Mouse (Mus musculus): ENCODE data around the gene Hist1h1c. TPM values are rescaled to one million over a fixed set of nuclear protein-coding genes. Genes with fewer than 3 reads are reported as not detected.
"Not testable (repeated sequence)": the region's sequence is repeated elsewhere in the genome, so short reads cannot be mapped to it uniquely, and the experiment has no call there.

Gene Hist1h1c
- total and polyA plus RNA-seq, 3 experiments, result 10.5 to 623 (median 514) TPM

DNA sequence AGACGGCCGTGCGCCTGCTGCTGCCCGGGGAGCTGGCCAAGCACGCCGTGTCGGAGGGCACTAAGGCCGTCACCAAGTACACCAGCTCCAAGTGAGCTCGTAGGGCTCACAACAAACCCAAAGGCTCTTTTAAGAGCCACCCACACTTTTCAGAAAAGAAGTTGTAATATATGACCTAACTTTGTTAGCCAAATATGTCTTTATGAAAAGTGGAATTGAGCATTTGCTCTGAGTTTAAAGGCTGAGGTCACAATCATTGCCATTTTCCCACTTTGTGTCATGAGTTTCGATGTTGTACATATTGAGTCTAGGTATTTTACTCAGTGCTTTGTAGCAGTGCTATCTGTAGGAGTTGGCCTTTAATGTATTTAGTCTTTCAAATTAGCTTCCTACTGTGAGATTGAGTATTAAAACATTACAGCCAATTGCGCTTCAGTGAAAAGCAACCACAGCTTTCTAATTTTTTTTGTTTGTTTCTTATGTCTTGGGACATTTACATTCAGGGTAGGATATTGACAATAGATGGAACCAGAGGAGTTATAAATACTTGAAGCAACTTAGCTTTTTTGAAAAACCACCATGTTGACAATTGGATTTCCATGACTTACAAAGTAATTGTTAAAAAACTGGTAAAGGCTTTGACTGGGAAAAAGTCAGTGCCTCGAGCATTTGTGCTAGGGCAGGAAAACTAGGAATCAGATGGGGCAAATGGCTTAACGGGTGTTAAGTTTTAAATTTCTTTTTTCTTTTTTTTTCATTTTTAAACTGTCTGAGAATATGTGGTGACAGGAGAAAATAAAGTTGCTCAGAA is 8.7 kb downstream of the Hist1h1c start:
- DNase-seq (ENCODE audit: low spot score) (no peak), ATAC-seq (ENCODE audit: extremely low read depth, insufficient number of reproducible peaks, low FRiP score, poor library complexity, severe bottlenecking) (no peak)
- Histone ChIP-seq H3K4me3 (ENCODE audit: low read depth, low read length) (peak overlapping the region; percentile 46; the same call in 1 of the 2 replicates), H3K4me1 (ENCODE audit: insufficient read depth, low read depth, low read length) (peaks cover 37% of the 10 kb centered on the region), H3K9me3 (replicated peaks) (no peaks in the 10 kb centered on the region), H3K27me3 (ENCODE audit: insufficient read depth, low read length) (no peaks in the 10 kb centered on the region), H3K36me3 (replicated peaks) (no peaks in the 10 kb centered on the region)
- TF ChIP-seq POLR2AphosphoS5 (IDR thresholded peaks at IDR 0.05; ENCODE audit: insufficient replicate concordance, low read depth, low read length) (peak; percentile 93; the same call in 1 of the 2 replicates), GATA1 (IDR thresholded peaks at IDR 0.05; ENCODE audit: borderline replicate concordance, low read length) (no peak)

DNA sequence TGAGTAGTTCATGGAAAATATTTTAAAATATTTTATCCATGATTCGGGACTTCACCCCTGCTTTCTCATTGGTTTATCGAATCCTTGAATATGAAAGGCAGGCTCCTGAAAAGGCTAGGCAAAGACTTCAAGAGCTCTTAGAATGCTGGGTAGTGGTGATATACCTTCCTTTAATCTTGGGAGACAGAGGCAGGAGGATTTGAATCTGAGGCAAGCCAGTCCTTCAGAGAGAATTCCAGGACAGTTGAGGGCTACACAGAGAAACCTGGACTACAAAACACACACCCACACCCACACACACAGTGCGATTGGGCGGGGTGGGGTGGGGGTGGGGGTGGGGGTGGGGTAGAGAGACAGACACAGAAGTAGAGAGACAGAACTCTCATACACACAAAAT is 9.3 kb downstream of the Hist1h1c start:
- DNase-seq (ENCODE audit: low spot score) (no peak), ATAC-seq (ENCODE audit: extremely low read depth, insufficient number of reproducible peaks, low FRiP score, poor library complexity, severe bottlenecking) (no peak)
- Histone ChIP-seq H3K9me3 (replicated peaks) (no peaks in the 10 kb centered on the region), H3K4me3 (ENCODE audit: low read depth, low read length) (no peak overlapping the region; the same call in 1 of the 2 replicates), H3K4me1 (ENCODE audit: insufficient read depth, low read depth, low read length) (peaks cover 39% of the 10 kb centered on the region), H3K27me3 (ENCODE audit: insufficient read depth, low read length) (no peaks in the 10 kb centered on the region), H3K36me3 (replicated peaks) (no peaks in the 10 kb centered on the region)
- no peak for TF ChIP-seq GATA1 (IDR thresholded peaks at IDR 0.05; ENCODE audit: borderline replicate concordance, low read length)
- TF ChIP-seq POLR2AphosphoS5 (IDR thresholded peaks at IDR 0.05; ENCODE audit: insufficient replicate concordance, low read depth, low read length), result 0 out of 2 replicates have a peak, but pooled peaks have one; percentile 16

DNA sequence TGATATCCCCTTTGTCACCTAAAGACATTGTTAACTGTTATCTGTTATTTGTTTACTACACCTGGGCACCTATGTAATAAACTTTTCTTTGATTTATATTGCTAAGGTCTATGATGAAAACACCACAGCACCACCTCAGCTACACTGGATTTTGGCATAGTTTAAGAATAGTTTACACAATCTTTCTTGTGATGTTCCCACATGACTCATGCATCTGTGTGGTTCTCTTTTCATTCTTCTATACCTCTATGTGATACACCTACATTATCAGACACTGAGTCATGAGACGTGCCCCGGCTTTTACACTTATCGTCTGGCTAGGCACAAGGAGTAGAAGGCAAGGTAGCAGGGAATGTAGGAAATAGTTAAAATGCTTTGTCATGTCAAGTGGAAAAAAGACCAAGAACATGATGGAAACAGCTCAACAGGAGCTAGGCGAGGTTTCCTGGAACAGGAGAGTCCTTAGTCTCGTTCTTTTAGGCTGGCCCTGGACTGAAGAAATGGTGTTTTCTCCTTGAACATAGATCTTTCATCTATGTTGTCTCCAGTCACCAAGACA is 11.0 kb downstream of the Hist1h1c start:
- Histone ChIP-seq H3K9me3 (replicated peaks) (no peaks in the 10 kb centered on the region), H3K36me3 (replicated peaks) (no peaks in the 10 kb centered on the region), H3K4me1 (ENCODE audit: insufficient read depth, low read depth, low read length) (peaks cover 29% of the 10 kb centered on the region), H3K27me3 (ENCODE audit: insufficient read depth, low read length) (no peaks in the 10 kb centered on the region), H3K4me3 (ENCODE audit: low read depth, low read length) (no peak overlapping the region)
- ATAC-seq (ENCODE audit: extremely low read depth, insufficient number of reproducible peaks, low FRiP score, poor library complexity, severe bottlenecking) (no peak), DNase-seq (ENCODE audit: low spot score) (no peak)
- TF ChIP-seq POLR2AphosphoS5 (IDR thresholded peaks at IDR 0.05; ENCODE audit: insufficient replicate concordance, low read depth, low read length) (no peak), GATA1 (IDR thresholded peaks at IDR 0.05; ENCODE audit: borderline replicate concordance, low read length) (no peak), GATA2 (IDR thresholded peaks at IDR 0.05; ENCODE audit: borderline replicate concordance, low read depth, low read length) (no peak), TAL1 (conservative IDR thresholded peaks at IDR 0.05; ENCODE audit: low read depth, low read length) (no peak), CTCF (IDR thresholded peaks at IDR 0.05; ENCODE audit: low read depth, low read length) (no peak)

DNA sequence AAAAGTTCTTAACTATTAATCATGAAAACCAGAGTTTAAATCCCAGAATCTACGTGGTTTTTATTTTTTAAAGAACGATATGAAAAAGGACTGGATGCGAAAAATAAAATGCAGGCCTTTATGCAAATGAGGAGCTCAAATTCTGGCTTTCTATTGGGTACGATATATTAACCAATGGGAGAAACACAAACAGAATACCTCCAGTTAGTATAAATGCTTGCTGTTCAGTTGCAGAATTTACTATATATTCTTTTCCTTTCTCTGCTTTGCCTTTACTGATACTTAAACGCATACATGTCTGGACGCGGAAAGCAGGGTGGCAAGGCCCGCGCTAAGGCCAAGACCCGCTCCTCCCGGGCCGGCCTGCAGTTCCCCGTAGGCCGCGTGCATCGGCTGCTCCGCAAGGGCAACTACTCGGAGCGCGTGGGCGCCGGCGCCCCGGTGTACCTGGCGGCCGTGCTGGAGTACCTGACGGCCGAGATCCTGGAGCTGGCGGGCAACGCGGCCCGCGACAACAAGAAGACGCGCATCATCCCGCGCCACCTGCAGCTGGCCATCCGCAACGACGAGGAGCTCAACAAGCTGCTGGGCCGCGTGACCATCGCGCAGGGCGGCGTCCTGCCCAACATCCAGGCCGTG is 12.3 kb downstream of the Hist1h1c start, which contains the start of gene Hist1h2ab:
Gene Hist1h2ab, plus strand, starts transcription at position 288 of the 639 bp plus-strand sequence.
- H3K36me3 ChIP-seq (replicated peaks); H3K27me3 ChIP-seq (ENCODE audit: insufficient read depth, low read length); H3K9me3 ChIP-seq (replicated peaks); DNase-seq (ENCODE audit: low spot score): not testable (repeated sequence)
- H3K4me3 ChIP-seq (ENCODE audit: low read depth, low read length), result peak within 1 kb of the TSS; percentile 63; the same call in 1 of the 2 replicates
- ATAC-seq (ENCODE audit: extremely low read depth, insufficient number of reproducible peaks, low FRiP score, poor library complexity, severe bottlenecking), result peak; percentile 12; the same call in 1 of the 2 replicates
- peak; percentile 97; the same call in 1 of the 2 replicates for TF ChIP-seq POLR2AphosphoS5 (IDR thresholded peaks at IDR 0.05; ENCODE audit: insufficient replicate concordance, low read depth, low read length)
- H3K4me1 ChIP-seq (ENCODE audit: insufficient read depth, low read depth, low read length), result peaks cover 34% of the 10 kb centered on the region

DNA sequence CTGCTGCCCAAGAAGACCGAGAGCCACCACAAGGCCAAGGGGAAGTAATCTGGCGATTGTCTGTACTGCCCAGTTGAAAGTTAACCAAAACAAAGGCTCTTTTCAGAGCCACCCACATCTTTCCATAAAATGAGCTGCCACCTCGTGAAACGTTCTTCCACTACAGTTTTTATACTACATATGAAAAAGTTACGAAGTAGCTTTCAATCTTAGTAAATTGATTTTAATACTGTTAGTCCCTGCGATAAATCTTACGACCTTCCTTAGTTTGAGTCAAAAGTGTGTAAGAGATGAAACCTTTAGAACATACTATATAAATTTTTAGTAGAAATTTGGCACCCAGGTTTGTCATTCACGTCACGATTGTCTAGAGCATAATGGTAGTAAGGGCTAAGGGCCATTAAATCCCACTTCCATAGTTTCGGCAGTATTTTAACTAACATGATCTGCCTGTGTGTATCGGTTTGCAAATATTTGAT is 12.9 kb downstream of the Hist1h1c start:
- TF ChIP-seq TAL1 (conservative IDR thresholded peaks at IDR 0.05; ENCODE audit: low read depth, low read length), result no peak
- peak; percentile 84 for TF ChIP-seq POLR2AphosphoS5 (IDR thresholded peaks at IDR 0.05; ENCODE audit: insufficient replicate concordance, low read depth, low read length)
- Histone ChIP-seq H3K27me3 (ENCODE audit: insufficient read depth, low read length) (no peaks in the 10 kb centered on the region), H3K9me3 (replicated peaks) (no peaks in the 10 kb centered on the region), H3K4me1 (ENCODE audit: insufficient read depth, low read depth, low read length) (peaks cover 33% of the 10 kb centered on the region), H3K4me3 (ENCODE audit: low read depth, low read length) (peak overlapping the region; percentile 63; the same call in 1 of the 2 replicates), H3K36me3 (replicated peaks) (no peaks in the 10 kb centered on the region)
- DNase-seq (ENCODE audit: low spot score) (no peak), ATAC-seq (ENCODE audit: extremely low read depth, insufficient number of reproducible peaks, low FRiP score, poor library complexity, severe bottlenecking) (no peak)

DNA sequence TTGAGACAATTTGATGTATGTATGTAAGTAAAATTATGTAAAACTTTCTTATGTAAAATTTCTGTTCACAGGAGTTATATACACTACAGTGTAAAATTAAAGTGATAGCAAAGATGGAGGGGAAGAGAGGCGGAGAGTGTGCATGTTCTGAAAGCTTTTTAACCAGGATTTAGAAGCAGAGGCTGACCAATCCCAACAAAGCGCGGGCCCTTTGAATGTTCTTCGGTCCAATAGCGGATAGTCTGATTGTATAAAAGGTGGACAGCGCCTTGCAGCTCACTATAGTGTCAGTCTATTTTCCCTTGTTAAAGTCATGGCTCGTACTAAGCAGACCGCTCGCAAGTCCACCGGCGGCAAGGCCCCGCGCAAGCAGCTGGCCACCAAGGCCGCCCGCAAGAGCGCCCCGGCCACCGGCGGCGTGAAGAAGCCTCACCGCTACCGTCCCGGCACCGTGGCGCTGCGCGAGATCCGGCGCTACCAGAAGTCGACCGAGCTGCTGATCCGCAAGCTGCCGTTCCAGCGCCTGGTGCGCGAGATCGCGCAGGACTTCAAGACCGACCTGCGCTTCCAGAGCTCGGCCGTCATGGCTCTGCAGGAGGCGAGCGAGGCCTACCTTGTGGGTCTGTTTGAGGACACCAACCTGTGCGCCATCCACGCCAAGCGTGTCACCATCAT is 13.6 kb downstream of the Hist1h1c start, which contains the start of gene Hist1h3b:
Gene Hist1h3b, plus strand, starts transcription at position 201 of the 675 bp plus-strand sequence.
- not testable (repeated sequence) for H3K9me3 ChIP-seq (replicated peaks); H3K36me3 ChIP-seq (replicated peaks); H3K27me3 ChIP-seq (ENCODE audit: insufficient read depth, low read length)
- DNase-seq (ENCODE audit: low spot score) (peak; percentile 65), ATAC-seq (ENCODE audit: extremely low read depth, insufficient number of reproducible peaks, low FRiP score, poor library complexity, severe bottlenecking) (peak; percentile 78)
- Histone ChIP-seq H3K4me1 (ENCODE audit: insufficient read depth, low read depth, low read length) (peaks cover 31% of the 10 kb centered on the region), H3K4me3 (ENCODE audit: low read depth, low read length) (peak within 1 kb of the TSS; percentile 63; the same call in 1 of the 2 replicates)
- peak; percentile 97; the same call in 1 of the 2 replicates for TF ChIP-seq POLR2AphosphoS5 (IDR thresholded peaks at IDR 0.05; ENCODE audit: insufficient replicate concordance, low read depth, low read length)

All from G1E (cell line).